Mouse (Mus musculus): ENCODE results near the gene Tspan18. TPM values are rescaled to one million over a fixed set of nuclear protein-coding genes. Genes with fewer than 3 reads are reported as not detected.

Gene Tspan18
- polyA plus RNA-seq, 1 experiment, result 1.0 TPM

GRCm38 (mm10) chr2:93333241-93333816 is 976 bp downstream of the Tspan18 start:
- no peak overlapping the region for H3K27ac ChIP-seq (ENCODE audit: insufficient read depth, low read length)
- H3K9me3 ChIP-seq (replicated peaks; ENCODE audit: control insufficient read depth, insufficient read depth, low read length, poor library complexity, severe bottlenecking), result no peaks in the 10 kb centered on the region
- peak; percentile 66 for TF ChIP-seq CTCF (IDR thresholded peaks at IDR 0.05; ENCODE audit: low read depth, low read length)
- no peak for TF ChIP-seq EP300 (IDR thresholded peaks at IDR 0.05; ENCODE audit: insufficient read depth, low read depth, low read length)

GRCm38 (mm10) chr2:93332277-93332676 is 2.0 kb downstream of the Tspan18 start:
- Histone ChIP-seq H3K4me1 (ENCODE audit: control insufficient read depth, insufficient read depth, low read length) (no peaks in the 10 kb centered on the region), H3K36me3 (ENCODE audit: control insufficient read depth, insufficient read depth, low read length, poor library complexity, severe bottlenecking) (no peaks in the 10 kb centered on the region), H3K27ac (ENCODE audit: insufficient read depth, low read length) (no peak overlapping the region), H3K27me3 (ENCODE audit: control insufficient read depth, insufficient read depth, low read length, poor library complexity, severe bottlenecking) (peaks cover 1% of the 10 kb centered on the region; the same call in 1 of the 2 replicates), H3K9ac (ENCODE audit: low read depth, poor library complexity, severe bottlenecking) (no peak overlapping the region), H3K4me3 (ENCODE audit: low read depth, low read length) (no peak overlapping the region), H3K9me3 (replicated peaks; ENCODE audit: control insufficient read depth, insufficient read depth, low read length, poor library complexity, severe bottlenecking) (no peaks in the 10 kb centered on the region)
- TF ChIP-seq POLR2A (IDR thresholded peaks at IDR 0.05; ENCODE audit: insufficient read depth, low read length) (no peak), CTCF (IDR thresholded peaks at IDR 0.05; ENCODE audit: low read depth, low read length) (no peak), EP300 (IDR thresholded peaks at IDR 0.05; ENCODE audit: insufficient read depth, low read depth, low read length) (no peak)

More at GRCm38 (mm10) chr2:93333241-93333816, 976 bp downstream of the Tspan18 start:
- no peaks in the 10 kb centered on the region for H3K36me3 ChIP-seq (ENCODE audit: control insufficient read depth, insufficient read depth, low read length, poor library complexity, severe bottlenecking)
- peak overlapping the region; percentile 70 for H3K4me3 ChIP-seq (ENCODE audit: low read depth, low read length)
- peaks cover 1% of the 10 kb centered on the region; the same call in 1 of the 2 replicates for H3K27me3 ChIP-seq (ENCODE audit: control insufficient read depth, insufficient read depth, low read length, poor library complexity, severe bottlenecking)
- no peaks in the 10 kb centered on the region for H3K4me1 ChIP-seq (ENCODE audit: control insufficient read depth, insufficient read depth, low read length)
- peak overlapping the region; percentile 69 for H3K9ac ChIP-seq (ENCODE audit: low read depth, poor library complexity, severe bottlenecking)

- no peak overlapping the region for H3K4me3 ChIP-seq (ENCODE audit: low read depth, low read length)
These were observed 3.2 kb downstream of the Tspan18 start for GRCm38 (mm10) chr2:93331121-93331520.

GRCm38 (mm10) chr2:93329120-93329519 is 5.2 kb downstream of the Tspan18 start:
- no peaks in the 10 kb centered on the region; the same call in 1 of the 2 replicates for H3K27me3 ChIP-seq (ENCODE audit: control insufficient read depth, insufficient read depth, low read length, poor library complexity, severe bottlenecking)
- no peak for TF ChIP-seq POLR2A (IDR thresholded peaks at IDR 0.05; ENCODE audit: insufficient read depth, low read length)
- TF ChIP-seq EP300 (IDR thresholded peaks at IDR 0.05; ENCODE audit: insufficient read depth, low read depth, low read length), result no peak
- TF ChIP-seq CTCF (IDR thresholded peaks at IDR 0.05; ENCODE audit: low read depth, low read length), result no peak
- no peak overlapping the region for H3K9ac ChIP-seq (ENCODE audit: low read depth, poor library complexity, severe bottlenecking)
- H3K27ac ChIP-seq (ENCODE audit: insufficient read depth, low read length), result no peak overlapping the region
- no peaks in the 10 kb centered on the region for H3K9me3 ChIP-seq (replicated peaks; ENCODE audit: control insufficient read depth, insufficient read depth, low read length, poor library complexity, severe bottlenecking)
- H3K4me3 ChIP-seq (ENCODE audit: low read depth, low read length), result no peak overlapping the region
- no peaks in the 10 kb centered on the region for H3K4me1 ChIP-seq (ENCODE audit: control insufficient read depth, insufficient read depth, low read length)
- H3K36me3 ChIP-seq (ENCODE audit: control insufficient read depth, insufficient read depth, low read length, poor library complexity, severe bottlenecking), result no peaks in the 10 kb centered on the region

More at GRCm38 (mm10) chr2:93331121-93331520, 3.2 kb downstream of the Tspan18 start:
- Histone ChIP-seq H3K9ac (ENCODE audit: low read depth, poor library complexity, severe bottlenecking) (no peak overlapping the region), H3K27me3 (ENCODE audit: control insufficient read depth, insufficient read depth, low read length, poor library complexity, severe bottlenecking) (peaks cover 1% of the 10 kb centered on the region; the same call in 1 of the 2 replicates), H3K27ac (ENCODE audit: insufficient read depth, low read length) (no peak overlapping the region), H3K36me3 (ENCODE audit: control insufficient read depth, insufficient read depth, low read length, poor library complexity, severe bottlenecking) (no peaks in the 10 kb centered on the region), H3K4me1 (ENCODE audit: control insufficient read depth, insufficient read depth, low read length) (no peaks in the 10 kb centered on the region), H3K9me3 (replicated peaks; ENCODE audit: control insufficient read depth, insufficient read depth, low read length, poor library complexity, severe bottlenecking) (no peaks in the 10 kb centered on the region)
- TF ChIP-seq EP300 (IDR thresholded peaks at IDR 0.05; ENCODE audit: insufficient read depth, low read depth, low read length) (no peak), POLR2A (IDR thresholded peaks at IDR 0.05; ENCODE audit: insufficient read depth, low read length) (no peak), CTCF (IDR thresholded peaks at IDR 0.05; ENCODE audit: low read depth, low read length) (no peak)

- Histone ChIP-seq H3K9me3 (replicated peaks; ENCODE audit: control insufficient read depth, insufficient read depth, low read length, poor library complexity, severe bottlenecking) (no peaks in the 10 kb centered on the region), H3K4me3 (ENCODE audit: low read depth, low read length) (no peak overlapping the region), H3K9ac (ENCODE audit: low read depth, poor library complexity, severe bottlenecking) (no peak overlapping the region), H3K27ac (ENCODE audit: insufficient read depth, low read length) (no peak overlapping the region), H3K36me3 (ENCODE audit: control insufficient read depth, insufficient read depth, low read length, poor library complexity, severe bottlenecking) (no peaks in the 10 kb centered on the region), H3K27me3 (ENCODE audit: control insufficient read depth, insufficient read depth, low read length, poor library complexity, severe bottlenecking) (no peaks in the 10 kb centered on the region), H3K4me1 (ENCODE audit: control insufficient read depth, insufficient read depth, low read length) (no peaks in the 10 kb centered on the region)
- TF ChIP-seq POLR2A (IDR thresholded peaks at IDR 0.05; ENCODE audit: insufficient read depth, low read length) (no peak), EP300 (IDR thresholded peaks at IDR 0.05; ENCODE audit: insufficient read depth, low read depth, low read length) (no peak), CTCF (IDR thresholded peaks at IDR 0.05; ENCODE audit: low read depth, low read length) (no peak)
These were observed 6.3 kb downstream of the Tspan18 start for GRCm38 (mm10) chr2:93327915-93328555.

GRCm38 (mm10) chr2:93324681-93325080 is 9.6 kb downstream of the Tspan18 start:
- no peak for TF ChIP-seq POLR2A (IDR thresholded peaks at IDR 0.05; ENCODE audit: insufficient read depth, low read length)
- no peak for TF ChIP-seq CTCF (IDR thresholded peaks at IDR 0.05; ENCODE audit: low read depth, low read length)
- no peak for TF ChIP-seq EP300 (IDR thresholded peaks at IDR 0.05; ENCODE audit: insufficient read depth, low read depth, low read length)
- Histone ChIP-seq H3K4me3 (ENCODE audit: low read depth, low read length) (no peak overlapping the region), H3K27ac (ENCODE audit: insufficient read depth, low read length) (no peak overlapping the region), H3K9me3 (replicated peaks; ENCODE audit: control insufficient read depth, insufficient read depth, low read length, poor library complexity, severe bottlenecking) (no peaks in the 10 kb centered on the region), H3K27me3 (ENCODE audit: control insufficient read depth, insufficient read depth, low read length, poor library complexity, severe bottlenecking) (no peaks in the 10 kb centered on the region), H3K9ac (ENCODE audit: low read depth, poor library complexity, severe bottlenecking) (no peak overlapping the region), H3K36me3 (ENCODE audit: control insufficient read depth, insufficient read depth, low read length, poor library complexity, severe bottlenecking) (no peaks in the 10 kb centered on the region), H3K4me1 (ENCODE audit: control insufficient read depth, insufficient read depth, low read length) (no peaks in the 10 kb centered on the region)
